Mouse (Mus musculus) spleen, adult 2 months (tissue): Measurements from ENCODE around the gene Pla2g4a.

Source experiments
- CTCF ChIP-seq: fragments of 200-500 bp; IDR thresholded peaks from 2 replicates; pipeline ENCODE4 v1.5.1; 2011; ENCODE audit warnings: mild to moderate bottlenecking, inconsistent platforms; ENCODE audit not compliant: insufficient read depth, insufficient read length, insufficient replicate concordance; ENCODE audit errors: extremely low read depth
- POLR2A ChIP-seq: fragments of 200-500 bp; IDR thresholded peaks from 2 replicates; pipeline ENCODE4 v1.6.1; 2011; ENCODE audit warnings: low read depth, low read length, inconsistent platforms

DNA sequence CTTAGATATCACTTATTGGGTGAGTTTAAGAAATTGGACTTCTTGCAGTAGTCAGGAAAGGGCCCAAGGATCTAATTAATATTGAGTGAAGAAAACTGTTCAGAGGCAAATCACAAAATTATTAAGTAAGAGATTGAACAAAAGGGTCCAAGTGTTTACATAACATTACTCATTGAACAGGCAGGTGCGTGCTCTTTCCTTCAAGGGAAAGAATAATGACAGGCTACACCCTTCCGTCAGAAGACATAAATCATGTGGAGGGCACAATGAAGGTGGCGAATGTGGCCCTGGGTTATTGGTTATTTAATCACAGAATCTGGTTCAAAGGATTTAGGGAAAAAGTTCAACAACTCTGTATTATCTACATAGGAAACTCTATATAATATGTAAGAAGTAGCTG lies 82.9 kb downstream of the Pla2g4a start:
- TF ChIP-seq CTCF: no peak
- TF ChIP-seq POLR2A: no peak
